Mouse (Mus musculus): ENCODE results near the gene Cisd1. TPM values are rescaled to one million over a fixed set of nuclear protein-coding genes. Genes with fewer than 3 reads are reported as not detected.

Gene Cisd1
- total and polyA plus RNA-seq, 3 experiments = 81.8 to 111 (median 100) TPM

DNA sequence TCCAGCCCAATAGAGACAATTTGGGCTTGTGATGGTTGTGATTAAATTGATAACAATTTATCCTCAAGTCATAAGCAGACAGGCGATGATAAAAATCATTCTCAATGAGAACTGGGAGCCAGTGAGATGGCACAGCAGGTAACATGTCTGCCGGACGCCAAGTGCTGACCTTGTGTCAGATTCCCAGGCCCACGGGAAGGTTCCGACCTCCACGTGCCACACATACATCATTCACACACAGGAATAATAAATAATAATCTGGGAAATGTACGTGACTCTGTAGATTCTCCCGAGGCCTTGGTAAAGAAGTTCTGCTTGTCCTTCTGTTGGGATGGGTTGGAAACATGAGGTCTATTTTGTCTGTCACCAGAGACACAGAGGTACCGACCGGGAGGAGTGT is 17.4 kb downstream of the Cisd1 start:
- TF ChIP-seq MEF2A (IDR thresholded peaks at IDR 0.05; ENCODE audit: borderline replicate concordance, low read depth, low read length) (no peak), CTCF (conservative IDR thresholded peaks at IDR 0.05 in 1 of 2, IDR thresholded peaks at IDR 0.05 in 1 of 2; ENCODE audit: low read depth in 2 of 2, low read length in 2 of 2) (no peak)
- H3K27me3 ChIP-seq (replicated peaks) = no peaks in the 10 kb centered on the region
- DNase-seq (ENCODE audit: extremely low read depth) = no peak
- peaks cover 23 to 46% of the 10 kb centered on the region in 2 experiments for H3K36me3 ChIP-seq (replicated peaks in 1 of 2; ENCODE audit: control insufficient read depth in 1 of 2, insufficient read depth in 1 of 2, low read length in 1 of 2)
- no peaks in the 10 kb centered on the region; the same call in 1 of the 2 replicates for H3K79me2 ChIP-seq (replicated peaks; ENCODE audit: control insufficient read depth, extremely low read depth, insufficient read depth, poor library complexity, severe bottlenecking)
- peaks cover 0 to 3% of the 10 kb centered on the region in 2 experiments; a peak in 1 of 4 replicates for H3K4me1 ChIP-seq (ENCODE audit: control insufficient read depth in 1 of 2, insufficient read depth in 2 of 2)
- no peak overlapping the region for H3K27ac ChIP-seq (ENCODE audit: insufficient read depth, low read depth)
- no peak overlapping the region for H3K9ac ChIP-seq (ENCODE audit: insufficient read depth, low read depth)
- in situ Hi-C loops (cut with MboI; ENCODE audit: low pct_ligation_motif_present, low pct_unique_long_range_greater_than_20kb, low sequenced_read_pairs) = no loop called here
- no peak overlapping the region for H3K4me3 ChIP-seq (replicated peaks in 1 of 3; ENCODE audit: low read depth in 2 of 3, low read length in 2 of 3, poor library complexity in 1 of 3)
- H3K9me3 ChIP-seq (replicated peaks; ENCODE audit: low read length) = no peaks in the 10 kb centered on the region
- dilution Hi-C loops (cut with MboI; ENCODE audit: extremely low pct_ligation_motif_present, extremely low pct_unique_long_range_greater_than_20kb, low sequenced_read_pairs) = no loop called here
- no peak overlapping the region for H3K4me2 ChIP-seq (ENCODE audit: insufficient read depth, low read depth, poor library complexity, severe bottlenecking)

DNA sequence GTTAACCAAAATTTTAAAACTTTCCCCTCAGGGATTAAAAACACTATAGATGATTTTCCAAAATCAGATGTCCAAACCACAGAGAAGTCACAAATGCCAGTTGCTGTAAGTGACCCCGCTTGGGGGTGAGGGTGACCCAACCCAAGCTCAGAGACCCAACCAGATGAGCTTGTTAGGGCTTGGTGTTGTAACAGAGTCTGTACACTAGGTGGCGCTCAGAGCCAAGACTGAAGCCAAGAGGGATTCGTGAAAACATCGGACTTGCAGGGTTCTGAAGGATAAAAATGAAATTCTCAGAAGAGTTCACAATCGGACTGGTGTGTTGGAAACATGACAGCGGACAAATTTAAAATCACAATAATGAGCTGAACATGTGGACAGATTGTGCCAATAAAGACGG is 18.0 kb downstream of the Cisd1 start:
- Histone ChIP-seq H3K9me3 (replicated peaks; ENCODE audit: low read length) (no peaks in the 10 kb centered on the region), H3K79me2 (replicated peaks; ENCODE audit: control insufficient read depth, extremely low read depth, insufficient read depth, poor library complexity, severe bottlenecking) (no peaks in the 10 kb centered on the region), H3K27ac (ENCODE audit: insufficient read depth, low read depth) (no peak overlapping the region), H3K4me2 (ENCODE audit: insufficient read depth, low read depth, poor library complexity, severe bottlenecking) (no peak overlapping the region), H3K9ac (ENCODE audit: insufficient read depth, low read depth) (no peak overlapping the region), H3K27me3 (replicated peaks) (no peaks in the 10 kb centered on the region), H3K36me3 (replicated peaks in 1 of 2; ENCODE audit: control insufficient read depth in 1 of 2, insufficient read depth in 1 of 2, low read length in 1 of 2) (peaks cover 22 to 42% of the 10 kb centered on the region in 2 experiments), H3K4me3 (replicated peaks in 1 of 3; ENCODE audit: low read depth in 2 of 3, low read length in 2 of 3, poor library complexity in 1 of 3) (no peak overlapping the region), H3K4me1 (ENCODE audit: control insufficient read depth in 1 of 2, insufficient read depth in 2 of 2) (peaks cover 0 to 3% of the 10 kb centered on the region in 2 experiments; a peak in 1 of 4 replicates)
- dilution Hi-C loops (cut with MboI; ENCODE audit: extremely low pct_ligation_motif_present, extremely low pct_unique_long_range_greater_than_20kb, low sequenced_read_pairs) (no loop called here), in situ Hi-C loops (cut with MboI; ENCODE audit: low pct_ligation_motif_present, low pct_unique_long_range_greater_than_20kb, low sequenced_read_pairs) (no loop called here)
- DNase-seq (ENCODE audit: extremely low read depth) = peak; percentile 72
- no peak for TF ChIP-seq ETS1 (conservative IDR thresholded peaks at IDR 0.05; ENCODE audit: low read depth, low read length)
- no peak for TF ChIP-seq USF1 (IDR thresholded peaks at IDR 0.05; ENCODE audit: low read depth, low read length)
- TF ChIP-seq MYC (IDR thresholded peaks at IDR 0.05; ENCODE audit: low read depth, low read length) = no peak
- TF ChIP-seq JUND (conservative IDR thresholded peaks at IDR 0.05; ENCODE audit: low read depth, low read length) = no peak
- TF ChIP-seq ZKSCAN1 (IDR thresholded peaks at IDR 0.05; ENCODE audit: borderline replicate concordance, low read depth, low read length) = no peak
- peak; percentile 93 for TF ChIP-seq RAD21 (IDR thresholded peaks at IDR 0.05; ENCODE audit: low read depth, low read length)
- TF ChIP-seq NRF1 (IDR thresholded peaks at IDR 0.05; ENCODE audit: low read depth, low read length) = no peak
- TF ChIP-seq EP300 (IDR thresholded peaks at IDR 0.05; ENCODE audit: low read length) = no peak
- no peak for TF ChIP-seq UBTF (IDR thresholded peaks at IDR 0.05; ENCODE audit: low read depth, low read length)
- no peak for TF ChIP-seq TCF12 (IDR thresholded peaks at IDR 0.05; ENCODE audit: low read depth, low read length)
- peak; percentile 92 for TF ChIP-seq SMC3 (IDR thresholded peaks at IDR 0.05; ENCODE audit: low read depth, low read length)
- no peak for TF ChIP-seq MXI1 (IDR thresholded peaks at IDR 0.05; ENCODE audit: low read depth, low read length)
- TF ChIP-seq ELF1 (IDR thresholded peaks at IDR 0.05; ENCODE audit: low read depth, low read length) = no peak
- TF ChIP-seq CTCF (conservative IDR thresholded peaks at IDR 0.05 in 1 of 2, IDR thresholded peaks at IDR 0.05 in 1 of 2; ENCODE audit: low read depth in 2 of 2, low read length in 2 of 2) = peak; percentile 87 to 95
- no peak for TF ChIP-seq MAX (IDR thresholded peaks at IDR 0.05; ENCODE audit: low read length)
- no peak for TF ChIP-seq NELFE (IDR thresholded peaks at IDR 0.05; ENCODE audit: low read depth, low read length)
- TF ChIP-seq JUN (IDR thresholded peaks at IDR 0.05; ENCODE audit: insufficient read depth, low read depth, low read length) = no peak
- no peak for TF ChIP-seq CHD2 (IDR thresholded peaks at IDR 0.05; ENCODE audit: low read length)
- no peak for TF ChIP-seq SIN3A (IDR thresholded peaks at IDR 0.05; ENCODE audit: low read length)
- no peak for TF ChIP-seq POLR2AphosphoS2 (IDR thresholded peaks at IDR 0.05; ENCODE audit: low read depth, low read length)
- peak; percentile 44; the same call in 1 of the 2 replicates for TF ChIP-seq ZC3H11A (IDR thresholded peaks at IDR 0.05; ENCODE audit: low read depth, low read length)
- TF ChIP-seq ZMIZ1 (IDR thresholded peaks at IDR 0.05; ENCODE audit: low read depth, low read length) = no peak
- no peak for TF ChIP-seq CHD1 (IDR thresholded peaks at IDR 0.05; ENCODE audit: low read depth, low read length)
- no peak for TF ChIP-seq GABPA (IDR thresholded peaks at IDR 0.05; ENCODE audit: insufficient replicate concordance, low read depth, low read length)
- no peak for TF ChIP-seq HCFC1 (IDR thresholded peaks at IDR 0.05; ENCODE audit: low read depth, low read length)
- TF ChIP-seq IRF4 (IDR thresholded peaks at IDR 0.05; ENCODE audit: low read depth, low read length) = no peak
- no peak for TF ChIP-seq KAT2A (IDR thresholded peaks at IDR 0.05; ENCODE audit: insufficient replicate concordance, low read length)

Measured in CH12.LX (cell line).